Mouse (Mus musculus): ENCODE measurements around the gene Hivep3. TPM values are rescaled to one million over a fixed set of nuclear protein-coding genes. Genes with fewer than 3 reads are reported as not detected.

Hivep3 gene
- total RNA-seq, 1 experiment from 2014 or later: 8.5 TPM

- no peak for DNase-seq
Observed at GRCm38 (mm10) chr4:119977817-119978491, 244.4 kb downstream of the Hivep3 start.

- DNase-seq: no peak
Observed at GRCm38 (mm10) chr4:119979238-119979829, 245.8 kb downstream of the Hivep3 start.

DNA sequence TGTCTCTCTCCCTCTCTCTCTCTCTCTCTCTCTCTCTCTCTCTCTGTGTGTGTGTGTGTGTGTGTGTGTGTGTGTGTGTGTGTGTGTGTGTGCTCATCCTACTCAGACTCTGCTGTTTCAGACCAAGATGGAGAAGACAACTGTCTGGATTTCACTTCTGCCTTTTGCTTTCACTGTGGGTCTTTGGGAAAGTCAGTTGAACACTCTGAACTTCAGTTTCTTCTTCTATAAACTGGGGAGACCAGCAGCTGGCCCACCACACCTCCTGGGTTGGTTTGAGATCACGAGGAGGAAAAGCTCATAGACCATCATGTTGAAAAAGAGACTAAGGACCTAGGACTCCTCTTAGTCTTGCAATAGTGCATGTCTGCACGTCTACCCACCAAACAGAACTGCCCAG is 246.3 kb downstream of the Hivep3 start:
- no peak for DNase-seq

GRCm38 (mm10) chr4:119981047-119981720 is 247.6 kb downstream of the Hivep3 start:
- no peak for DNase-seq

- no peak for DNase-seq
Observed at GRCm38 (mm10) chr4:119986065-119986464, 252.5 kb downstream of the Hivep3 start.

- no peak for DNase-seq
Observed at GRCm38 (mm10) chr4:119986580-119987291, 253.2 kb downstream of the Hivep3 start.

GRCm38 (mm10) chr4:119987376-119988087 is 253.9 kb downstream of the Hivep3 start:
- no peak for DNase-seq

GRCm38 (mm10) chr4:119989031-119989693 is 255.6 kb downstream of the Hivep3 start:
- DNase-seq: no peak

DNA sequence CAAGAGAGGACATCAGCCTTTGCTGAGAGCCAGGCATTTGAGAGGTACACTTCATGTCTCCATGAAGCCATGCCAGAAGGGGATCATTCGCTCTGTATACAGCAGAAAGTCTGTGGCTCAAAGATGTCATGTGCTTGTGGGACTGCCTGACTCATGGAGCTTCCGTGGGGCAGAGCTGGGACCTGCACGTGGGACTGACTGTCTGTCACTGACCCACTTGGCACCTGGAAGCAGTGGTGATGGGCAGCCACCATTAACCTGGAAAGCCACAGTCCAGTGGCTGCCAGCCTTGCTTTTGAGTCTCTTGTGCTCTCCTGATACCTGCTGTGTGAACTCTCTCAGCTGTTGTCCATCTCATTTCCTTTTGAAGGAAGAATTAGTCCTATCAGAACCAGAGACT is 256.8 kb downstream of the Hivep3 start:
- DNase-seq: no peak

DNA sequence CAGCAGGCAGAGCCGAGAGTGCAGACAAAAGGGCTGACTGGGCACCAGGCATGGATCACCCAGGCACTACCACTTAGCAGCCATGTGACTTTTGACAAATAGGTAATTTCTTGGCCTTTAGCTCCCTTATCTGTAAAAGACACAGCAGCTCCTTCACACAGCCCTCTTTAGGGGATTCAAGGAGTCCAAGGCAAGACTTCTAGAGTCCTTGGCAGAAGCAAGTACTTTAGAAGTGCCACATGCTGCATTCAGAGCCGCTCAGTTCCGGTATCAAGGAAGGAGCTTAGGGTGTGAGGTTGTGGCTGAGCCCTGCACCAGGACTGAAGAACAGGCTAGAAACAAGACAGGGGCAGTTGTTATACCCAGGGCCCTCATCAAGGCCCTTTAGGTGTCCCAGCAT is 257.3 kb downstream of the Hivep3 start:
- DNase-seq: no peak

- no peak for DNase-seq
Observed at GRCm38 (mm10) chr4:119991758-119992157, 258.2 kb downstream of the Hivep3 start.

DNA sequence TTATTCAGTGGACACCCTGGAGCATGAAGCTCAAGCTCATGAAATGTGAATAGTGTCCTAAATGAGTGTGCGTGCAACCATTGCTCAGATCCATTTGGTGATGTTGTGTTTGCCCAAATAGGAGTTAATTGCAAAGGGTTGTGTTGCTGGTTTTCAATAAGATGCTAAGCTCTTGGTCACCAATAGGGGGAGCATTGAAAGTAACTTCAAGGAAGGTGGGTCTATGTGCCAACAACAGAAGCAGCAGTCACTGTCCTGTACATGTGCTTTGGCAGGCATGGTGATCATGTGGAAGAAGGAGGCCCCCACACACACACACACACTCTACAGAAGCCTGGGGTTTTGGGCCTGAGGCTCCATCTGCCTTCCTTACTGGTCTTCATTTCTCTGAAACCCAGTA is 262.8 kb downstream of the Hivep3 start:
- DNase-seq: no peak

DNA sequence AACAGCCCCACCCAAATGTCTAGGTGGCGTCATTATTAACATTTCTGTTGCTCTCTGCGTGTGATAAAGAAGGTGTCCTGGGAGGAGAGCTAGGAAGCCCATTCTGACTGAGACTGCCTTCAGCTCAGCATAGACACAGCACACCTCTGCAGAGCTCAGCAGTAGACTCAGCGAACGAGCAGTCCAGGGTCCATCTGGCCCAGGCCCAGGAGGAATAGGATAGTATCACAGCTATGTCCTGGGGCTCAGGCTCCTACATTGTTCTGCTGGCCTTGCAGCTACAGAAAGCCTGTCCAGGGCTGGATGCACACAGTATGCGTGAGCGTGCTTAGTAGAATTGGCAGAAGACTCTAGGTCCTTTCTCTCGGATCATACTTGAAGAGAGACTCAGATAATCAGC is 263.8 kb downstream of the Hivep3 start:
- no peak for DNase-seq

DNA sequence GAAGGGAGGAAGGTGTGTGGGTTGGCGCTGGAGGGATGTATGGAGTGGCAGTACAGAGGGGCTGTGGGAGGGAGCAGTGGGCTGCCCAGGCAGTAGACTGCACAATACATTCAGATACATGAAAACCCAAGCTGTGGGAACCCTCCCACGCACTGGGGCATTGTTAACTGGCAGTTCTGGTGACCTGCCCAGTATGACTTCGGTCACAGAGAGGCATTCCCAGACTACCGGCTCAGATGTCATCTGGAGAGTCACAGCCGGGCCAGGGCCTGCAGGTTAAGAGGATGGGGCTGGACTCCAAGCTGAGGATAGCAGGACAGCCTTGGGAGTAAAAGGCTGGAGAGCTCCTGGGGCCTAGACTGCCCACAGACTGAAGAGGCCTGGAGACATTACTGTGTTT is 265.3 kb downstream of the Hivep3 start:
- DNase-seq: no peak

- no peak for DNase-seq
Observed at GRCm38 (mm10) chr4:120000881-120001280, 267.3 kb downstream of the Hivep3 start.

GRCm38 (mm10) chr4:120003006-120003405 is 269.4 kb downstream of the Hivep3 start:
- DNase-seq: no peak

DNA sequence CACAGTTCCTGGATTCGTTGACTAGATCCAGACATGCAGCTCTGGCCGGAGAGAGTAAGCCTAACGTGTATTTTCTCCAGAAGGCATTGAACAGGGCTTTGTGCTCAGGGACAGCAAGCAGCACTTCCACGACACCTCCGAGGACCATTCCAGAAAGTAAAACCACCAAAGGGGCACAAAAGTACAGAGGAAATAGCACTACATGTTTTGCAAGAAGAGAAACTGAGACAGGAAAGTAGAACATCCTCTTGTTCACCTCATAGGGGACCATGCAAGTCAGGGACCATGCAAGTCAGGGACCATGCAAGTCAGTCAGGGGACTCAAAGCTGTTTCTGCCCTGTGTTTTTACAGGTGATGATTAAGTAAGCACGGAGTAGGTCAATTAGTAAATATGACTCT is 272.5 kb downstream of the Hivep3 start:
- DNase-seq: no peak

DNA sequence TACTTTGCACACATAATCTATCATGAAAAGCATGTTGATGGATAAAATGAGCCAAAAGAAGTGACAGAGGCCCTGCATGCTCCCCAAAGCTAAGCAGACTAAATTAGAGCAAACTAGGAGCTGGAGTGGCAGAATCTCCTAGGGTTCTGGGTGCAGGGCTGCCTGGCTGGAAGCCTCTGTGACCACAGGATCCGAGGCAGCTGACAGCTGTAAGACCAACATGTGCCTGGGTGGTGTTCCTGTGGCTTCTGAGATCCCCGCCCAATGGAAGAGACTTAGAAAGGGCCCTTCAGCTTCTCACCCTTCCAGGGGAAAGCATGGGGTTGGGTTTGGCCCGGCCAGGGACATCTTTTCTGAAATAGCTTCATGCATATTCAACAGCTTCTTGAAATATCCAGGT is 274.3 kb downstream of the Hivep3 start:
- DNase-seq: no peak

DNA sequence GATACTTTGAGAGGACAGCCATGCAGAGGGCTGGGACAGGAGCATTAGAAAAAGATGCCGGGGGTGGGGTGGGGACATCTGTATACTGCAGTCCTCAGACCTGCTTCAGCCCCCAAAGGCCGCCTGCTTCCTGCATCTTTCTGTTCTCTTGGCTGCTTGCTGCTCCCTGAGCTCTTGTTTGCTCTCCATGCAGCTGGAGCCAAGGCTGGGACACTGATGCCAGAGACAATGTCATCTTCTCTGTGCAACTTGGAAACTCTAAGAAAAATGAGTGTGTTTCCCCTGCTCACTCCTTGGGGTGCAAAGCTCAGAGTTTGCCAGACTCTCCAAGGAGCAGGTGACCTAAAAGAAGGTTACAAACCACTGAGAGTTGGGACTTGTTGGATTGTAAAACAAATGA is 275.6 kb downstream of the Hivep3 start:
- no peak for DNase-seq

DNA sequence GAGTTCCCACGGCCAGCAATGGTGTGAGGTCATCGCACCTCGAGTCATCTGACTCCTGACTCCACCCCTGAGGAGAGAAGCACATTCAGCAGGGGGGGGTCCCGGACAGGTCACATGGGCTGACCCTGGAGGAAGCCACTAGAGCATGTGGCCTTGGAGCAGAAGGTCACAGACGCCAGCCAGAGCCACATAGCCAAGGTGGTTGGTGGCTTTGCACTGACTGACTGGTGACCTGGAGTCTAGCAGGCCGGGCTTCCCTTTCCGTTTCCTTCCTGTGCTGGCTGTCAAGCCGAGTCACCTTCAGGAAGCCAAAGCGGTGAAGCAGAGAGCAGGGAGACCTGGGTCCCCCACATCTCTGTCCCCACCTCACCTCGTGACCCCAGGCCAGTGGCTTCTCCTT is 278.2 kb downstream of the Hivep3 start:
- DNase-seq: peak; percentile 36

GRCm38 (mm10) chr4:120012891-120013290 is 279.3 kb downstream of the Hivep3 start:
- DNase-seq: peak; percentile 31

DNA sequence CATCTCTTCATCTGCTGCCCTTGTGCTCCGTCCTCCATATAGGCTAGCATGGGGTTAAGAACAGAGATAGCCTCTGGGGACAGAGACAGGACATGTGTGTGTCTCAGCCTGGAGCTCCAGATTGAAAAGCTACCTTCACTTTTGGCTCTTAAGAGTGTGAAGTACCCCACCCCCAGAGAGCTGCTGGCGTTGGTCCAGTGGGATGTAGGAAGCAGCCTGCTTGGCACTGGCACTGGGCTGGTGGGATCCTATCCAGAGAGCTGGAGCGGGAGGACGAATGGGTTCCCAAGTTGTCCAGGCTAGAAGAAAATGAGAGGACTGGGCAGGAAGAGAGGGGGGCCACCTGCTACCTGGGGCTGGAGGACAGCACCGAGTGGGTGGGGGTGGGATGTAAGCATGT is 284.8 kb downstream of the Hivep3 start:
- DNase-seq: peak; percentile 12
